Mouse (Mus musculus): ENCODE measurements around the gene Fbxo47.

DNA sequence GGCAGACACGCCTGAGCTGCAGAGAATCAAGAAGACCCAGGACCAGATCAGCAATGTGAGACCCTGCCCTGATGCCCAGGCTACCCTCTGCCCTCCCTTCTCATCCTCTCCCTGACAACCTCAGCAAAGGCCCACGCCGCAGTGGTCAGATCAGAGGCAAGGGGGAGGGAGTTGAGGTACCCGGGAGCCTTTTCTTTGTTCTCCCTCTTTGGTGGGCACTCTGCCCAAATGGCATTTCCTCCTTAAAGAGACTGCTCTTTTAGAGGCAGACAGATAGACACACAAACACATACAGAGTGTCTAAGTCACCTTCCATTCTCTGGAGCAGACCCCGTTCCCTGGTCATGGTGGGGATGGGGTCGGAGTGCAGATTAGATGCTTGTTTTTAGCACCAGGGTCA, 59.1 kb downstream of the Fbxo47 start:
- TF ChIP-seq CTCF (IDR thresholded peaks at IDR 0.05 in 2 of 3, conservative IDR thresholded peaks at IDR 0.05 in 1 of 3; ENCODE audit: control insufficient read depth in 1 of 3, insufficient read depth in 1 of 3, low read depth in 2 of 3, low read length in 3 of 3, poor library complexity in 1 of 3, severe bottlenecking in 1 of 3) (no peak), E2F4 (IDR thresholded peaks at IDR 0.05; ENCODE audit: borderline replicate concordance, low read depth, low read length) (no peak)

Data from MEL (cell line).